Mouse (Mus musculus) ovary, postnatal 10 days (tissue): ENCODE measurements around the gene Metrn.
"Not testable (repeated sequence)": the region's sequence is repeated elsewhere in the genome, so short reads cannot be mapped to it uniquely, and the experiment has no call there.

ENCODE experiments used
- DNase-seq: peaks from one replicate; pipeline ENCODE4 v3.0.0; 2022; ENCODE audit warnings: low spot score

Gene Metrn

DNA sequence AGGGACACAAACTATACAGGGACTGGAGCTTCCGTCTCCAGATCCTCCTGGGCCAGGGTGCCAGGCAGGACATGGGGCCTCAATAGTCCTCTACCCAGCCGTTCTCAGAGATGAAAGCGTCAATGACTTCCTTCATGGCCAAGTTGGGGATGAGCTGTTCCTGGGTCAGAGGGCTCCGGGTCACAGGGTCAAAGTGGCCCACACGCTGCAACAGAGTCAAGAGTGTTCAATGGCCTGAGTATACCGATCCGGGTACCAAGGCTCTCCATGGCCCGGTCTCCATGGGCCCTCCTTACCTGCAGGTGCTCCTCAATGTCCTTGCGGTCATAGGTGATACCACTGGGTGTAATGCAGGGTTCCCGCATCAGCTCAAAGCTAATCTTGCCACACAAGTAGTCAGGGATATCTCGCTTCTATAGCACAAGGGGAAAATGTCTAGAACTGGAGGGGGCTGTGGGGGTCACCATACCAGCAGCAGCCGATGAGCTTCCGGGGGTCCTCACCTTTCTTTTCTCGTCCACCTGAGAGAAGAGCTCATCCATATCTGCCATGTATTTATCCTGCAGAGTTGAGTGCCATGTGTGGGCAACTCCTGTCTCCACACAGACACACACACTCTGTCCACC is 34.0 kb upstream of the Metrn start:
- DNase-seq, result no peak

DNA sequence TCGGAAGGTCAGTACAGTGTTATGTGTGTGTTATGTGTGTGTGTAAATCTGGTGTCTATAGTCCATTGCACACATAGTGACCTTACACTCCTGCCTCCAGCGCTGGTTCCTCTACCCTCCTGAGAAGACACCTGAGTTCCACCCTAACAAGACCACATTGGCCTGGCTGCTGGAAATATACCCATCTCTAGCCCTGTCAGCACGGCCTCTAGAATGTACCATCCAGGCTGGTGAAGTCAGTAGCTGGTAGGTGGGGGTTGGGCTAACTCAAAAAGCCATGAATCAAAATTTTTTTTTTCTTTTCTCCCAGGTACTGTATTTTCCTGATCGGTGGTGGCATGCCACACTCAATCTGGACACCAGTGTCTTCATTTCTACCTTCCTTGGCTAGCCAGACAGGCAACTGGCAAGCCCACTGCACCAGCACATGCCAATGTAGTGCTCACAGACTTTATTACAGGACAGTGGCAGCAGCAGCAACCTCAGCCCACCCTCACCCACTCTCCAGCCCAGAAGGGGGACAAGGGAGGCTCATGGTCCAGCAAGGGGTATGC is 33.3 kb upstream of the Metrn start:
- no peak for DNase-seq

DNA sequence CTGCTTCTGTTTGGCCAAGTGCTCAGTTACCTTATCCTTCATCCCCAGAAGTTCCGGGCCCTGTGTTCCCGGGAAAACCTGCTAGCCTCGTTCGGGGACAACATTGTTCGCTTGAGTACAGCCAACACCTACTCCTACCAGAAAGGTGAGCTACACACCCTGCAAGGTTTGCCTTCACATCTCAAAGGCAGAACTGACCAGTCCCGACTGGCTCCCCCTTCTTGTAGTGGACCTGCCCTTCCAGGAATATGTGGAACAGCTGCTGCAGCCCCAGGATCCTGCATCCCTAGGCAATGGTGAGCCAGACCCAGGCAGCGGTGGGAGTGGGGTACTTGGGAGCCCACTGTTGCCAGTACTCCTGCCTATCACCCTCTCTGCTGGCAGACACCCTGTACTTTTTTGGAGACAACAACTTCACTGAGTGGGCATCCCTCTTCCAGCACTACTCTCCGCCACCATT is 32.7 kb upstream of the Metrn start:
- DNase-seq, result no peak

DNA sequence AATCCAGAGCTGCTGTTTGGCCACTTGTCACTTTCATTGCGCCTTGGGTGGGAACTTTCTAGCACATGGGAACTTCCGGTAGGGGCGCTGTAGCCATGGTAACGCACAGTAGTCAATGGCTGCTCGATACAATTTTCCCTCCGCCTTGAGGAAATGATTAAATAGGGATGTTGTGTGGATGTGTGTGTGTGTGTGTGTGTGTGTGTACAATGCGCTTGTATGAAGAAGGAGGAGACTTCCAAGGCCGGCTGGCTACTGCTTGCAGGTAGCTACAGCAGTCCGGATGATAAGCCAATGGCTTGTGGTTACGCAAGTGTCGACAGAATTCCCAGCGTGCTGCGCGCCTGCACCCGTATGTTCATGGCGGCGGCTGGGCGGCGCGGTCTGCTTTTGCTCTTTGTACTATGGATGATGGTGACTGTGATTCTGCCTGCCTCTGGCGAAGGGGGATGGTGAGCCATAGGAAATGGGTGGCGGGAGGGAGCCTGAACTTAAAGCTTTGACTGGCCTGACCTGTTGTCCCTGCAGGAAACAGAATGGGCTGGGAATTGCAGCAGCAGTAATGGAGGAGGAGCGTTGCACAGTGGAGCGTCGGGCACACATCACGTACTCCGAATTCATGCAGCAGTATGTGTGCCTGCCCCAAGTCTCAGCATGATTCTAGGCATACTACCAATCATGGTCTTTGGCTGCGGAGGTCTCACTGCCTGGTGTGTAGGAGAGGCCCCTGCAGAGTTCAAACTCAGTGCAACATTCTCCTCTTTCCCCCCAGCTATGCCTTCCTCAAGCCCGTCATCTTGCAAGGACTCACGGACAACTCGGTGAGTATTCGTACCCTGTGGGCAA is 32.0 kb upstream of the Metrn start, which contains the start of gene Jmjd8:
Jmjd8 (plus strand) TSS at position 156 of the 846 bp plus-strand sequence.
- DNase-seq, result peak; percentile 58

DNA sequence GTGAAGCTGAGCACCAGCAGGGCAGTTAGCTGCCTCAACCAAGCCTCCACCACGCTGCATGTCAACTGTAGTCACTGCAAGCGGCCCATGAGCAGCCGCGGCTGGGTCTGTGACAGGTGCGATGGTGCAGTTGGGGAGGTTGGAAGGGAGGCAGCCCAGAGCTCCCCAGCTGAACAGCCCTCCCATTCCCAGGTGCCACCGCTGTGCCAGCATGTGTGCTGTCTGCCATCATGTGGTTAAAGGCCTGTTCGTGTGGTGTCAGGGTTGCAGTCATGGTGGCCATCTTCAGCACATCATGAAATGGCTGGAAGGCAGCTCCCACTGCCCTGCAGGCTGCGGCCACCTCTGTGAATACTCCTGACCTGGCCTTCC is 31.3 kb upstream of the Metrn start:
- no peak for DNase-seq

DNA sequence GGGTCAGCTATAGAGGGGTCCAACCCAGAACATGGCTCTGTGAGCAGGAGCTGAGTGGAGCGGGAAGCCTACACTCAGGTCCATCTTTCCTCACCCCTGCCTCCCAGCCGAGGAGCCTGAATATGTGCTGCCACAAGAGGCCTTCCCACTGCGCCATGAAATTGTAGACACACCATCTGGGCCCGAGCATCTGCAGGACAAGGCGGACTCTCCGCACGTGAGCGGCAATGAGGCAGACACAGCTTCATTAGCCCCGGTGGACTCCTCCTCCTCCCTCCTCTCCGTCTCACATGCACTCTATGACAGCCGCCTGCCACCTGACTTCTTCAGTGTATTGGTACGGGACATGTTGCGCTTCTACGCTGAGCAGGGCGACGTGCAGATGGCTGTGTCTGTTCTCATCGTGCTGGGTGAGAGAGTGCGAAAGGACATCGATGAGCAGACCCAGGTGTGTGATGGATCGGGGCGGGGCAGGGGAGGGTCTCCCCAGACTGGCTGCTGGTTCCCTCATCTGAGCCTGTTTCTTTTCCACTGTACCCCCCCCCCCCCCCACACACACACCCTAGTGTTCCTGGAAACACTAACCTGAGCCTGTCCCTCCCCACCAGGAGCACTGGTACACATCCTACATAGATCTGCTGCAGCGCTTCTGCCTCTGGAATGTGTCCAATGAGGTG is 30.7 kb upstream of the Metrn start:
- DNase-seq, result no peak

DNA sequence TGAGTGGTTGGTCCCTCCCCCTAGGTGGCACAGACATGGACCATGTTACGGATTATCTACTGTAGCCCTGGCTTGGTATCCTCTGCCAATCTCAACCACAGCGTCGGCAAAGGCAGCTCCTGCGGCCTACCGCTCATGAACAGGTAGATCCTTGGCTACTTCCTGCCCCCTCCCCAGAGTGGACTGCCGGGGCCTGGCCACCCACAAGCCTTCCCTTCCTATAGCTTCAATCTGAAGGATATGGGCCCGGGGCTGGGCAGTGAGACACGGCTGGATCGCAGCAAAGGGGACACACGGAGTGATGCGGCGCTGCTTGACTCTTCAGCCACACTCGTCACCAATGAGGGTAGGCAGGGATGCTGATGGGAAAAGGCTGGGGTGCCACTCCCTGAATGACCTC is 30.1 kb upstream of the Metrn start:
- no peak for DNase-seq

DNA sequence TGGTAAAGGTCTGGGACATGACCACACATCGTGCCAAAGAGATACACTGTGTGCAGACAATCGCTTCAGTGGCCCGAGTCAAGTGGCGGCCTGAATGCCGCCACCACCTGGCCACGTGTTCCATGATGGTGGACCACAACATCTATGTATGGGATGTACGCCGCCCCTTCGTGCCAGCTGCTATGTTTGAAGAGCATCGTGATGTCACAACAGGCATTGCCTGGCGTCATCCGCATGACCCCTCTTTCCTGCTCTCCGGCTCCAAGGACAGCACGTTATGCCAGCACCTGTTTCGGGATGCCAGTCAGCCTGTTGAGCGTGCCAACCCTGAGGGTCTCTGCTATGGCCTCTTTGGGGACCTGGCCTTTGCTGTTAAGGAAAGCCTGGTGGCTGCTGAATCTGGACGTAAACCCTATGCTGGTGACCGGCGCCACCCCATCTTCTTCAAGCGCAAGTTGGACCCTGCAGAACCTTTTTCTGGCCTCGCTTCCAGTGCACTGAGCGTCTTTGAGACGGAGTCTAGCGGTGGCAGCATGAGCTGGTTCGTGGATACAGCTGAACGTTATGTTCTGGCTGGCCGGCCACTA is 29.1 kb upstream of the Metrn start:
- no peak for DNase-seq

DNA sequence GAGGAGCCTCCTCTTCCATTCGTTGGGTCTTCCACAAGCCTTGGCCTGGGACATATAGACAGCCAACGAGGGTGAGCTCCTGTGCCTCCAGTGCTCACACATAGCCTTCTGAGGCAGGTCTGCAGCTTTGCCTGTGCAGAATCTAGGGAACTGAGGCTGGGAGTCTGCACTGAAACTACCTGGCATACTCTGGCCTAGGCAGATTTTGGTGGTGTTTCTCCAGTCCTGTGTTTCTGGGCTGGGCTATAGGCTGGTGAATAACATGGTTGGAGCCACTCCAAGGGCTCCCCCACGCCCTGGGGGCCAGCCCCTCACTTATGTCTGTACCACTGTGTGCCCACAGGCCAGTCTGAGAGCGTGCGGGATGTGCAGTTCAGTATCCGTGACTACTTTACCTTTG is 28.4 kb upstream of the Metrn start:
- DNase-seq, result no peak

DNA sequence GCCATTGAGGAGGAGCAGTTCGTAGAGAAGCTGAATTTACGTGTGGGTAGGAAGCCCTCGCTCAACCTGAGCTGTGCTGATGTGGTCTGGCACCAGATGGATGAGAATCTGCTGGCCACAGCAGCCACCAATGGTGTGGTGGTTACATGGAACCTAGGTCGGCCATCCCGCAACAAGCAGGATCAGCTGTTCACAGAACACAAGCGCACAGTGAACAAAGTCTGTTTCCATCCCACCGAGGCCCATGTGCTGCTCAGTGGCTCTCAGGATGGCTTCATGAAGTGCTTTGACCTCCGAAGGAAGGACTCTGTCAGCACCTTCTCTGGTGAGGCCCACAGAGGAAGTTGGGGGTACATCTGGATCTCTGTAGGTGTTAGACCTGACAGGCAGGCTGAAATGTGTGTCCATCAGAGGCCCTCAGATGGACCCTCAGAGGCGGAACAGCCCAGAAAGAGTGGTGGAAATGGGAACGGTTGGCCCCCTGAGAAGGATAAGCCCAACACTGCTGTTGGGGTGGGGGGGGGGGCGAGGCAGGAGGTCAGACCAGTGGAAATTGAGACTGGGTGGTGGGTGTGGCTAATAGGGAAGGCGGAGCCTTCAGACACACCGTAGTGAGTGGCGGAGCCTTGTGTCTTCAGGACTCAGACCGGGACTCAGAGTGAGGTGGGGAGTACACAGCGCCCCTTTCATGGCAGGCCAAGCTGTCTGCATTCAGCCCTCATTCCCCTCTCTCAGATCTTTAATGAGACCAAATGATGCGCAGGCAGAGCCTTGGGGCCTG is 27.6 kb upstream of the Metrn start:
- no peak for DNase-seq

DNA sequence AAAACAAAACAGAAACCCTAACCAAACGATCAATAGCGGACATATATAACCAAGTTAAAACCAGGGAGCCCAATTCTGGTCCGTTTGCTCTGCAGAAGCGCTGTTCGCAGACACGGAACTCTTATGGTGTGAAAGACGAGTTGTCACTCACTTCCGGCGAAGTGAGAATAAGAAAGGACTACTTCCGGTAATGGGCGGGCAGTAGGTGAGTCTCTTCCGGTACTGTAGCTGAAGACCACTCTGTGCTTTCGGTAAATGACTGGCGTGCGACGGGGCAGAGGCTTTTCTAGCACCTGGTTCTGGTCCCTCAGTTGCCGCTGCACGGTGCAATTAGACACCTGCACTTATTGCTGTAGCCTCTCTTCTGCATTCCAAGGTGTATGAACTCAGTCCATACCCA is 26.5 kb upstream of the Metrn start, which contains the start of gene Wdr24:
Wdr24 (plus strand) TSS at position 176 of the 400 bp plus-strand sequence.
- DNase-seq, result peak; percentile 53

DNA sequence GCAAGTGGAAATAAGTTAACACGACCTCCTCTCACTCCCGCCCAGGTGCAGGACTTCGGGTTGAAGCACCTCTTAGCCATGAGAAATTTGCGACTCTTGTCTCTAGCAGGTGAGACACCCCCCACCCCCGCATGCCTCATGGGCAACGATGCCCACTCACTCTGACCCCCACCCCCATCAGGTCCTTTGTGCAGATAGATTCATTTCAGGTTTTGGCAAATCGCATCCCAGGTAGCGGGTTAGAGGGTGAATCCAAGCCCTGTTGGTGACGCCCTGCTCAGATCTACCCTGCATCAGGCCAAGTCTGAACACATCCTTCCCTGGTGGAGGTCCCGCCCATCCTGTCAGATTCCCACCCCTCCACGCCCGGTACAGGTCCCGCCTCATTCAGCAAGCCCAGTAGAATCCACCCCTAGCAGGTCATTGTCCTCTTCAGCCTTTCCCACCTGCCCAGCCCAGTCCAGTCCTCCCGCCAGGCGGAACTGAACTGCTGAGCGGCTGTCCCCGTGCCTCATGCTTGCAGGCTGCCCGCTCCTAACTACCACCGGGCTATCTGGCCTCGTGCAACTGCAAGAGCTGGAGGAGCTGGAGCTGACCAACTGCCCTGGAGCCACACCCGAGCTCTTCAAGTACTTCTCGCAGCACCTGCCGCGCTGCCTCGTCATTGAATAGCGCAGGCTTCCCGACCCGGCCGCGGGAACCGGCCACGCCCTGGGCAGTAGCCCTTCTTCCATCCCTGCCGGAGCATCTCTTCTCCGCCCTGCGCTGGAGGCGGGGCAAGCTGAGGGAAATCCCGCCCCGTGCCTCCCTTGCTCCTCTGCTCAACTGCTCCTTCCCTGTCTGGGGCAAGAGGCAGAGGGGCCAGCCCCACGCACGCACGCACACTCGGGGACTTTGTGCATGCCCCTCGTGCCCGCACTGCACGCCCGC is 22.2 kb upstream of the Metrn start:
- DNase-seq, result no peak

DNA sequence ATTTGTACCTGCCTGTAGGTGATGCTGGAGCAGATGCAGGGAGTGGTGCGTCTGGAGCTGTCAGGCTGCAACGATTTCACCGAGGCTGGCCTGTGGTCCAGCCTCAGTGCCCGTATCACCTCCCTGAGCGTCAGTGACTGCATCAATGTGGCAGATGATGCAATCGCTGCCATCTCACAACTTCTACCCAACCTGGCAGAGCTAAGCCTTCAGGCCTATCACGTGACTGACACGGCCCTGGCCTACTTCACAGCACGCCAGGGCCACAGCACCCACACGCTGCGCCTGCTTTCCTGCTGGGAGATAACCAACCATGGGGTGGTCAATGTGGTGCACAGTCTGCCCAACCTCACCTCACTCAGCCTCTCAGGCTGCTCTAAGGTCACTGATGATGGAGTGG is 20.7 kb upstream of the Metrn start:
- no peak for DNase-seq

DNA sequence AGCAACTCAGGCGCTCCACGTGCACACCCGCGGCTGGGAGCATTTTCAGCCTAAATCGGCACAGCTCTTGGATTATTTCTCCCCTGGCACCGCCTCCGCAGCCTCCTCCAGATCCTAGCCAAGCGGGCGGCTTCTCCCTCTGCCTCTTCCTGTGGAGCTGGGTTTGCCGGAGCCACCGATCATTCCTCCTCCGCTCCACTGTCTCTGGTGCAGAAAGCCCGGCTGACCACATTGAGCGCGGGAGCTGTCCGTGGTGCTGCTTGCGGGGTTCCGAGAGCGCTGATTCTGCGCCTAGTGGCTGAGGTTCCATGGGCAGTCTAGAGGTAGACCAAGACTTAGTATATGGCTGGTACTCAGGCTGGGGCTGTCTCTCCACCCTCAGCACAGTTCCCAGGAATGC is 16.5 kb upstream of the Metrn start:
- DNase-seq, result peak; percentile 80

DNA sequence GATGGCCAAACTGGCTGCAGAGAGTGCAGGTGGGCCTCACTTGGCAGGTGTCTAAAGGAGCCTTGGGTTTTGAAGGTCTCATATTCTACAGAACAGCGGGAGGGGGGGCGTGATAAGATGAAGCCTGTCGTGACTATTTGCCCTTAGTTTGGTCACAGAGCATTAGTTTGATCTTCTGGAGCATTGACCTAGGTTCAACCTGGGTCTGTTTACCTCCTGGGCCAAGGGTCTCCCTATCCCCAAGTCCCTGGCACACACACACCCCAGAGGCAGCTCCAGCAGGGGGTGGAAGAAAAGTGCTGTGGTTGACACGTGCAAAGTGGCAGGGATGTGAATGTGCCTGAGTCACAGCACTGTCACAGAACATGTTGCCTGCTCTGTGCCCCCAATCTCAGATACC is 14.0 kb upstream of the Metrn start:
- DNase-seq, result no peak

DNA sequence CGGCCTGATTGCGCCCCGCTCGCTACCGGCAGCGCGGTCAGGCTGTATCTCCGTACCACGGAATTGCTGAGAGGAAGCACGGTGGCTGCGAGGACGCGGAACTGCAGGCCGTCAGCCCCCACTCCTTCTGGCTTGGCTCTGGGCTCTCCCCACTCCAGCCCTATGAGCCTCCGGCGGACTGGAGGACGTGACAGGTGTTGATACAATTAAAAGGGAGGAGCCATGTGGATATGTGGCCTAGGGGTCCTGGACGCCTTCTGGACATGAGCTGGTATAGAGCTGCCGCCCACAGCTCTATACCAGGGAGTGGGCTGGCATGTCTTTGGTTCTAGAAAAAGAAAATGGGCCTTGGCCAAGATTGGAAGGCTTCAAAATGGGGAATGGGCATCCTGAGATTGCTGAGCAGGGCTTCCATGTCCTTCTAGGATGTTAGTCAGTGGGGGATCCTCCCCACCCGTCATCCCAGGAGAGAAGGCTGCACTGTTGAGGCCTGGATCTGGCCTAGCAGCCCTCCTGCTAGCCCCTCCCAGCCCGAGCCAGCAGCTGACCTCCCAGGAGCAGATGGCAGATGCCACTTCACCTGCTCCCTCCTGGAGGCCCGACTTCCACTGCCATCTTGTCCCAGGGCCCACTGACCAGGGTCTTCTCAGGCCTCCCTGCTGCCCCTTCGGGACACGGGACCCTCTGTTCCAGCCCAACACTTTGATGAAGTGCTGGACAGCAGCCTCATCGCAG is 12.8 kb upstream of the Metrn start:
- no peak for DNase-seq

DNA sequence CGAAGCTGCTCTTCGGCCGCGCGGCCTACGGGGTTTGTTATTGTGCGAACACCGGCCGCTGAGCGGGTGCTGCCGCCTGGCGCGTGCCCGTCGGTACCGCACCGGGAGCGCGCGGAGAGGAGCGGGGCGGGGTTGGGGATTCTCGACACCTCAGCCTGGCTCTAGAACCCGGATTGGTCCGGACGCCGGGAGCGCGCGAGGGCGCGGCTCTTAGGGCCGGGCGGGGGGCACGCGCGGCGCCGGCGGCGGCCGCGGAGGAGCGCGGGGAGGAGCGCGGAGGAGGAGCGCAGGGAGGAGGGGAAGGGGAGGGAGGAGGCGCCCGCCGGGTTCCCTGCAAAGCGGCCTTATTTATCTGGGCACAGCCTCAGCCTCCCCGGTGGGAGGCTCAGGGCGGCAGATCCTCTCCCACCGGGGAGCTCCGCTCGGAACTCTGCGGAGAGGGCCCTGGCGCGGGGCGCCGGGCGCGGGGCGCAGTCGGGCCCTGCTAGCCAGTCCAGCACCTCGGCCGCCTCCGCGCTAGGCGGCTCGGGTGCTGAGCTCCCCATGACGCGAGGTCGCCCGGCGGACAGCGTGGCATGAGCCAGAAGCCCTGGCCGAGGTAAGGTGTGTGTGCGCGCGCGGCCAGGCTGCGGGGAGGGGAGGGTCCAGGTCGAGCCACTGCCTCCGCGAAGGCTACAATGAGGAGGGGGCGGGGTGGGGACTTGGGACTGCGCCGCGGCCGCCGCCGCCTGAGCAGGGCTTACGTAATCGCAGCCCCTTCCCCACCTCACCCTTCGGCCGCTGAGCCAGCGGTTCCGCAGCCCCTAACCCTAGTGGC is 12.1 kb upstream of the Metrn start, which contains the start of gene Fbxl16:
Fbxl16 (plus strand) TSS at position 297 of the 817 bp plus-strand sequence.
- DNase-seq, result no peak

DNA sequence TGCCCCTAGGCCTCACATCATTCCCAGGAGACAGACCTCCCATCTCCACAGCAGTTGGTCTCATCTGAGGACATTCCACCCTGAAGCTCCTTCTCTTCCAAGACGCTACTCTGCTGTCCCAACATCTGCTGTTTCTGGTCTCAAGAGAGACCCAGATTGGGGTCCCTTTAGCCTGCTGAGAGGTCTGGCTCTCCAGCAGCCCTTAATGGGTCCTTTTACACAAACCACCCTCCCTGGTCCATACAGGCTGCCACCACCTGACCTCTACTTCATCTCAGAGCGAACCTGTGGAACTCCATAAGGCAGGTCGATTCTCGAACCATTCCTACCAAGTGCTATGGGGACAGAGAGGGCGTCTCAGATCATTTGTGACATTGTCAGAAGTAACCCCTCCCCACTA is 11.1 kb upstream of the Metrn start:
- DNase-seq, result no peak

DNA sequence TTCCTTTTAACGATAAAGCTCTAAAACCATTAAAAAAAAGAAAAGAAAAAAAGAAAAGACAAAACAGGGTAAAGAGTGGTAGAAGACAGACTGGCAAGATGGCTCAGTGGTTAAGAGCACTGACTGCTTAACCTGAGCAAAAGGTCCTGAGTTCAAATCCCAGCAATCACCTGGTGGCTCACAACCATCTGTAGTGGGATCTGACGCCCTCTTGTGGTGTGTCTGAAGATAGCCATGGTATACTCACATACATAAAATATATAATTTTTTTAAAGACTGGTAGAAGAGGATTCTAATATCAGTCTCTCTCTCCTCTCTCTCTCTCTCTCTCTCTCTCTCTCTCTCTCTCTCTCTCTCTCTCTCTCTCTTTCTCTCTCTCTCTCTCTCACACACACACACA is 10.5 kb upstream of the Metrn start:
- not testable (repeated sequence) for DNase-seq
